Mouse (Mus musculus) thymus, postnatal 14 days (tissue): ENCODE data around the gene Arhgef19.

Source experiments
- DNase-seq: peaks from one replicate; pipeline ENCODE4 v3.0.0; 2021

The Arhgef19 gene

GRCm38 (mm10) chr4:141267250-141267649 is 28.0 kb downstream of the Arhgef19 start:
- no peak for DNase-seq

GRCm38 (mm10) chr4:141267837-141268236 is 28.5 kb downstream of the Arhgef19 start:
- DNase-seq = peak; percentile 50

GRCm38 (mm10) chr4:141268350-141268749 is 29.1 kb downstream of the Arhgef19 start:
- no peak for DNase-seq

- DNase-seq = no peak
Observed at GRCm38 (mm10) chr4:141269080-141269479, 29.8 kb downstream of the Arhgef19 start.

GRCm38 (mm10) chr4:141270201-141270940 is 31.1 kb downstream of the Arhgef19 start:
- no peak for DNase-seq

GRCm38 (mm10) chr4:141271228-141271627 is 31.9 kb downstream of the Arhgef19 start:
- DNase-seq = no peak

- DNase-seq = no peak
Observed at GRCm38 (mm10) chr4:141271721-141272120, 32.4 kb downstream of the Arhgef19 start.

GRCm38 (mm10) chr4:141272878-141273277 is 33.6 kb downstream of the Arhgef19 start:
- DNase-seq = no peak

GRCm38 (mm10) chr4:141273296-141273695 is 34.0 kb downstream of the Arhgef19 start:
- DNase-seq = peak; percentile 73

GRCm38 (mm10) chr4:141274485-141275341 is 35.4 kb downstream of the Arhgef19 start:
- no peak for DNase-seq

- DNase-seq = no peak
Observed at GRCm38 (mm10) chr4:141277157-141277556, 37.9 kb downstream of the Arhgef19 start.

GRCm38 (mm10) chr4:141278154-141278553 is 38.9 kb downstream of the Arhgef19 start:
- DNase-seq = no peak

- DNase-seq = no peak
Observed at GRCm38 (mm10) chr4:141279327-141279726, 40.0 kb downstream of the Arhgef19 start.

- DNase-seq = no peak
Observed at GRCm38 (mm10) chr4:141279783-141280182, 40.5 kb downstream of the Arhgef19 start.

GRCm38 (mm10) chr4:141280471-141280870 is 41.2 kb downstream of the Arhgef19 start:
- DNase-seq = no peak

- no peak for DNase-seq
Observed at GRCm38 (mm10) chr4:141281153-141281552, 41.9 kb downstream of the Arhgef19 start.

- DNase-seq = no peak
Observed at GRCm38 (mm10) chr4:141281578-141281977, 42.3 kb downstream of the Arhgef19 start.

GRCm38 (mm10) chr4:141282087-141282486 is 42.8 kb downstream of the Arhgef19 start:
- no peak for DNase-seq

- DNase-seq = no peak
Observed at GRCm38 (mm10) chr4:141282623-141283022, 43.3 kb downstream of the Arhgef19 start.

GRCm38 (mm10) chr4:141283176-141283878 is 44.0 kb downstream of the Arhgef19 start:
- DNase-seq = no peak

- DNase-seq = no peak
Observed at GRCm38 (mm10) chr4:141283879-141284411, 44.6 kb downstream of the Arhgef19 start.

GRCm38 (mm10) chr4:141284486-141284885 is 45.2 kb downstream of the Arhgef19 start:
- no peak for DNase-seq

- no peak for DNase-seq
Observed at GRCm38 (mm10) chr4:141285128-141285527, 45.8 kb downstream of the Arhgef19 start.
